In genomic region chr2:59401841-59402461, GRCm38 (mm10) we compare ENCODE assay signal across 7 mouse cellular contexts.
DNase-seq lines count a peak whose midpoint lies in the region; ATAC-seq and TF ChIP-seq lines count a peak whose summit lies in the region.

No protein-coding gene starts in this region.

- no peak overlapping the region for H3K4me3 ChIP-seq in testis, adult 2 months (ENCODE audit: control insufficient read depth, low read depth, low read length)
- no peak overlapping the region for H3K4me3 ChIP-seq in limb, embryonic 14.5 days (replicated peaks; ENCODE audit: low read length)
- H3K4me3 ChIP-seq in stomach, embryonic 16.5 days (replicated peaks; ENCODE audit: low read length), result no peak overlapping the region

- no peaks in the 10 kb centered on the region for H3K27me3 ChIP-seq in testis, adult 2 months (ENCODE audit: control insufficient read depth, insufficient read depth, low read length)
- no peaks in the 10 kb centered on the region for H3K27me3 ChIP-seq in limb, embryonic 14.5 days (ENCODE audit: control insufficient read depth, insufficient read depth, low read length)
- no peaks in the 10 kb centered on the region for H3K27me3 ChIP-seq in stomach, embryonic 16.5 days (ENCODE audit: control insufficient read depth, insufficient read depth, low read length)

- H3K36me3 ChIP-seq in testis, adult 2 months (ENCODE audit: control insufficient read depth, insufficient read depth, low read length), result no peaks in the 10 kb centered on the region
- no peaks in the 10 kb centered on the region for H3K36me3 ChIP-seq in limb, embryonic 14.5 days (ENCODE audit: control insufficient read depth, insufficient read depth, low read length)
- no peaks in the 10 kb centered on the region for H3K36me3 ChIP-seq in stomach, embryonic 16.5 days (ENCODE audit: control insufficient read depth, insufficient read depth, low read length)

- DNase-seq in testis, postnatal 14 days (ENCODE audit: low spot score), result no peak
- peak; percentile 53 to 56 for DNase-seq in heart, postnatal 36 days
- DNase-seq in limb, embryonic 14.5 days (ENCODE audit: low spot score), result no peak
- DNase-seq in yolk sac, embryonic 10.5 days (ENCODE audit: low spot score), result no peak

- intact Hi-C loops in heart, postnatal 36 days (cut with DNase I), result loop anchor here (2.0 kb wide), 1 partner anchor 37 kb away; no protein-coding TSS in a partner anchor

- WGBS in limb, embryonic 14.5 days, result 42% methylated on average over 8 of the region's 8 CpGs
- WGBS in stomach, embryonic 16.5 days, result 66% methylated on average over 8 of the region's 8 CpGs

- no peak for TF ChIP-seq CTCF in testis, adult 2 months (IDR thresholded peaks at IDR 0.05; ENCODE audit: control insufficient read depth, insufficient read depth, insufficient replicate concordance, low read depth, low read length)

- no peak for ATAC-seq in limb, embryonic 14.5 days (ENCODE audit: low FRiP score, low read depth)
- ATAC-seq in stomach, embryonic 16.5 days (ENCODE audit: insufficient read depth, low FRiP score), result peak; percentile 74; the same call in 1 of the 2 replicates
- no peak for ATAC-seq in megakaryocyte progenitor cell, adult 5-6 weeks (replicated peaks; ENCODE audit: poor library complexity)

- no peak overlapping the region for H3K9ac ChIP-seq in limb, embryonic 14.5 days (ENCODE audit: low read depth, low read length, severe bottlenecking)
- H3K9ac ChIP-seq in stomach, embryonic 16.5 days (ENCODE audit: low read length), result no peak overlapping the region

- no peaks in the 10 kb centered on the region for H3K9me3 ChIP-seq in limb, embryonic 14.5 days (ENCODE audit: control insufficient read depth, low read length)
- no peaks in the 10 kb centered on the region for H3K9me3 ChIP-seq in stomach, embryonic 16.5 days (replicated peaks; ENCODE audit: control insufficient read depth, low read length)

- no peak for TF ChIP-seq POLR2A in testis, adult 2 months (IDR thresholded peaks at IDR 0.05; ENCODE audit: control insufficient read depth, low read depth, low read length)
- TF ChIP-seq POLR2A in limb, embryonic 14.5 days (IDR thresholded peaks at IDR 0.05; ENCODE audit: borderline replicate concordance, extremely low read depth, insufficient read depth, insufficient read length), result no peak

- H3K27ac ChIP-seq in testis, adult 2 months (ENCODE audit: control insufficient read depth, insufficient read depth, low read depth, low read length), result peak overlapping the region; percentile 19; the same call in 1 of the 2 replicates
- 0 out of 2 replicates have a peak overlapping the region, but pooled peaks have one; percentile 8 for H3K27ac ChIP-seq in limb, embryonic 14.5 days (replicated peaks; ENCODE audit: low read depth, low read length)
- peak overlapping the region; percentile 46; the same call in 1 of the 2 replicates for H3K27ac ChIP-seq in stomach, embryonic 16.5 days (ENCODE audit: low read length)

- H3K4me1 ChIP-seq in testis, adult 2 months (ENCODE audit: control insufficient read depth, insufficient read depth, low read length), result no peaks in the 10 kb centered on the region
- H3K4me1 ChIP-seq in limb, embryonic 14.5 days (ENCODE audit: control insufficient read depth, insufficient read depth, low read length), result peaks cover 6% of the 10 kb centered on the region
- H3K4me1 ChIP-seq in stomach, embryonic 16.5 days (ENCODE audit: control insufficient read depth, insufficient read depth, low read length), result no peaks in the 10 kb centered on the region; the same call in 1 of the 2 replicates

- no peak overlapping the region for H3K4me2 ChIP-seq in limb, embryonic 14.5 days (replicated peaks; ENCODE audit: low read depth, low read length, severe bottlenecking)
- no peak overlapping the region for H3K4me2 ChIP-seq in stomach, embryonic 16.5 days (ENCODE audit: low read depth, low read length)

Comparison
In these comparisons a context has a peak if more than half of its experiments do, and no peak if none do; other contexts are left out.
1. DNase-seq: peak in heart, postnatal 36 days (2 of 2); none in testis, postnatal 14 days (single experiment), limb, embryonic 14.5 days (single experiment) and yolk sac, embryonic 10.5 days (single experiment).
2. Peak in every context shown above with its lines, with median percentiles within 50 percentile points of each other: H3K27ac ChIP-seq.